Mouse (Mus musculus): ENCODE results near the gene Lrwd1. TPM values are rescaled to one million over a fixed set of nuclear protein-coding genes. Genes with fewer than 3 reads are reported as not detected.

Gene Lrwd1
- polyA plus RNA-seq (2012; rRNA removed), result 25.9 and 27.6 TPM in 2 replicates

GRCm38 (mm10) chr5:136135571-136136291, at the start of gene Lrwd1, which contains the start of gene Alkbh4:
TSS of gene Lrwd1 (minus strand) at chr5:136136074.
TSS of gene Alkbh4 (plus strand) at chr5:136136146.

GRCm38 (mm10) chr5:136170512-136171362, 34.9 kb upstream of the Lrwd1 start, which contains the start of gene Orai2:
TSS of gene Orai2 (minus strand) at chr5:136170713.

GRCm38 (mm10) chr5:136115891-136116783, 19.7 kb downstream of the Lrwd1 start, which contains the start of gene Polr2j:
TSS of gene Polr2j (plus strand) at chr5:136116631.

GRCm38 (mm10) chr5:136083669-136084107, 52.2 kb downstream of the Lrwd1 start, which contains the start of gene Rasa4:
TSS of gene Rasa4 (plus strand) at chr5:136083916.

Other genes with a start within 250 kb of the Lrwd1 start
- gene Hspb1, start 248.2 kb downstream of the Lrwd1 start, polyA plus RNA-seq (2012; rRNA removed), result 537 and 542 TPM in 2 replicates
- gene Ywhag, start 201.5 kb downstream of the Lrwd1 start, polyA plus RNA-seq (2012; rRNA removed), result 47.6 and 51.1 TPM in 2 replicates
- gene Ssc4d, start 161.5 kb downstream of the Lrwd1 start, polyA plus RNA-seq (2012; rRNA removed), result 4.8 and 6.5 TPM in 2 replicates
- not detected in 2 replicates for gene Zp3, start 156.0 kb downstream of the Lrwd1 start, polyA plus RNA-seq (2012; rRNA removed)
- 17.9 and 19.8 TPM in 2 replicates for gene Dtx2, start 141.3 kb downstream of the Lrwd1 start, polyA plus RNA-seq (2012; rRNA removed)
- gene Upk3b, start 97.6 kb downstream of the Lrwd1 start, polyA plus RNA-seq (2012; rRNA removed), result 6.4 and 10.7 TPM in 2 replicates
- gene Upk3bl, start 81.6 kb downstream of the Lrwd1 start, polyA plus RNA-seq (2012; rRNA removed), result 1.2 and 1.7 TPM in 2 replicates
- gene Rasa4, start 52.2 kb downstream of the Lrwd1 start, polyA plus RNA-seq (2012; rRNA removed), result 49.2 and 51.5 TPM in 2 replicates
- gene Polr2j, start 19.4 kb downstream of the Lrwd1 start, polyA plus RNA-seq (2012; rRNA removed), result 38.7 and 39.8 TPM in 2 replicates
- gene Alkbh4, start 72 bp upstream of the Lrwd1 start, polyA plus RNA-seq (2012; rRNA removed), result 17.7 and 22.7 TPM in 2 replicates
- 52.2 and 62.3 TPM in 2 replicates for gene Orai2, start 34.6 kb upstream of the Lrwd1 start, polyA plus RNA-seq (2012; rRNA removed)
- 8.7 and 13.2 TPM in 2 replicates for gene Prkrip1, start 62.9 kb upstream of the Lrwd1 start, polyA plus RNA-seq (2012; rRNA removed)
- 3.9 and 4.2 TPM in 2 replicates for gene Sh2b2, start 110.5 kb upstream of the Lrwd1 start, polyA plus RNA-seq (2012; rRNA removed)

All from colon, adult 2 months (tissue).